Mouse (Mus musculus): ENCODE data around the gene Rab3gap1.

GRCm38 (mm10) chr1:127961140-127961539 is 92.6 kb downstream of the Rab3gap1 start:
- TF ChIP-seq FLI1 (IDR thresholded peaks at IDR 0.05; ENCODE audit: low read length) (no peak), GATA1 (IDR thresholded peaks at IDR 0.05; ENCODE audit: borderline replicate concordance, low read length) (no peak)

Measured in megakaryocyte, embryonic 14.5 days (primary cell).